Mouse (Mus musculus): ENCODE results near the gene Sertad2. TPM values are rescaled to one million over a fixed set of nuclear protein-coding genes. Genes with fewer than 3 reads are reported as not detected.

Sertad2 gene
- polyA plus RNA-seq, 1 experiment from 2014 or later = 36.0 TPM

DNA sequence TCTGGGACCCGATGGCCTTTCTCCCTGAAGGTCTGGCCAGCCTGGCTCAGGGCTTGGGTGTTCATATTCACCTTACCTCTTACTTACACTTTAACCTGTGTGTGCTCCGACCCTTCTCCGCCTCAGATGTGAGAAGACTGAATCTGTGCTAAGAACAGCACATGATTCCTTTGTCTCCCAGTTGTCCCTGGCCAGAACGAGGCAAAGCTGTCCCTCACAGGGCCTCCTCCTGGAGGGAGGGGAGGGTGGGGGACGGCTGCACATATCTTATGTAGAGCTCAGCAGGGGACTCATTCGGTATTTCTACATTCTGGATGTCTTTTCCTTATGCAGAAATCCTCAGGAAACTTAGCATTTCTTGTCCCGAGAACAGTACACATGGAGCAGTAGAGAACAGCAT lies 62.6 kb downstream of the Sertad2 start:
- no peak overlapping the region for H3K4me3 ChIP-seq (replicated peaks; ENCODE audit: low read depth, low read length)
- no peak overlapping the region for H3K4me2 ChIP-seq (ENCODE audit: low read length)
- no peak for TF ChIP-seq CTCF (IDR thresholded peaks at IDR 0.05; ENCODE audit: low read depth)
- H3K27me3 ChIP-seq (ENCODE audit: insufficient read depth, low read length) = no peaks in the 10 kb centered on the region
- ATAC-seq (replicated peaks; ENCODE audit: low FRiP score, low read depth) = no peak
- DNase-seq (ENCODE audit: low spot score) = no peak
- H3K4me1 ChIP-seq (replicated peaks; ENCODE audit: insufficient read depth, low read length) = no peaks in the 10 kb centered on the region
- no peak overlapping the region for H3K9ac ChIP-seq (ENCODE audit: low read depth, low read length)
- no peak overlapping the region for H3K27ac ChIP-seq
- 68% methylated on average over 7 of the region's 7 CpGs for WGBS
- no peaks in the 10 kb centered on the region for H3K36me3 ChIP-seq (ENCODE audit: insufficient read depth, low read length)
- H3K9me3 ChIP-seq (replicated peaks; ENCODE audit: low read length) = no peaks in the 10 kb centered on the region

DNA sequence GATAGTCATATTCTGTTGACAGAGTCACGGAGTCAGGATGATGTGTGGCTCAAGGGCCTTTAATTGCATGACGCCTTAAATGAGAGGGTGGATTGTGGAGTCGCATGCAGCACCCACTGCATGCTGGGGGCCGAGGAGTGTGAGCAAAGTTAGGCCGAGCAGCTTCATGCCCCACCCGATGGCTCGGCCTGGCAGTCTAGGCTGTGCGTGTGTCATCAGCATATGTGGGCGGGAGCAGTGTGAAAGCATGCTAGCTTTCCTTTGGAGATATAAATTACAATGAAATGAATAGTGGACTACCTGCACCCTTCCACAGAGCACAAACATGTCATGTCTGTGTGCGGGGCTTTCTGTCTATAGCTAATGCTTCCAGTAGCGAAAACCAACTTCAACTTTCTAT lies 65.4 kb downstream of the Sertad2 start:
- ATAC-seq (replicated peaks; ENCODE audit: low FRiP score, low read depth) = no peak
- Histone ChIP-seq H3K27ac (no peak overlapping the region), H3K4me3 (replicated peaks; ENCODE audit: low read depth, low read length) (no peak overlapping the region), H3K9ac (ENCODE audit: low read depth, low read length) (no peak overlapping the region), H3K9me3 (replicated peaks; ENCODE audit: low read length) (no peaks in the 10 kb centered on the region), H3K4me2 (ENCODE audit: low read length) (no peak overlapping the region), H3K4me1 (replicated peaks; ENCODE audit: insufficient read depth, low read length) (no peaks in the 10 kb centered on the region), H3K36me3 (ENCODE audit: insufficient read depth, low read length) (no peaks in the 10 kb centered on the region), H3K27me3 (ENCODE audit: insufficient read depth, low read length) (no peaks in the 10 kb centered on the region)
- DNase-seq (ENCODE audit: low spot score) = no peak
- 76% methylated on average over 11 of the region's 11 CpGs for WGBS
- TF ChIP-seq CTCF (IDR thresholded peaks at IDR 0.05; ENCODE audit: low read depth) = no peak

DNA sequence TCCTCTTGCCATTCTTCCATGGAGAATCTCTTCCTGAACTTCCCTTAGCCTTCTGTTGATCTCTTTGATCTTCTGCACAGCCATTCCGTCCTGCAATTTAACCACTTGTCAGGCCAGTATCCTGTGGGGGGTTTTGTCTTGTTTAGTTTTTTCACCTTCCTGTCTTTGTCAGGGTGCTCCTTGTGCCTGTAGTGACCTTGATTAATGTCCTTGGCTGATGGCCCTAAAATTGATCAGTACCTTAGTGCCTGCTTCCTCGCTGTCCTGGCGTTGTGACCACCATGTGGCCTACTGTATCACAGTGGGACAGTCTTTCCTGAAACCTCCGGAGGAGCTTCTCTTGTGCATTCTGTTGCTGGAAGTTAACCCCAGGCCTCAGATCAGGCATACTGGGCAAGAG lies 70.2 kb downstream of the Sertad2 start:
- no peaks in the 10 kb centered on the region for H3K9me3 ChIP-seq (replicated peaks; ENCODE audit: low read length)
- H3K36me3 ChIP-seq (ENCODE audit: insufficient read depth, low read length) = no peaks in the 10 kb centered on the region
- no peak overlapping the region for H3K4me2 ChIP-seq (ENCODE audit: low read length)
- no peak for DNase-seq (ENCODE audit: low spot score)
- H3K4me1 ChIP-seq (replicated peaks; ENCODE audit: insufficient read depth, low read length) = 0 out of 2 replicates have a peak, but pooled peaks cover 5% of the 10 kb centered on the region
- TF ChIP-seq CTCF (IDR thresholded peaks at IDR 0.05; ENCODE audit: low read depth) = no peak
- WGBS = 58% methylated on average over 4 of the region's 4 CpGs
- H3K9ac ChIP-seq (ENCODE audit: low read depth, low read length) = no peak overlapping the region
- H3K27ac ChIP-seq = no peak overlapping the region
- no peaks in the 10 kb centered on the region for H3K27me3 ChIP-seq (ENCODE audit: insufficient read depth, low read length)
- no peak for ATAC-seq (replicated peaks; ENCODE audit: low FRiP score, low read depth)
- no peak overlapping the region for H3K4me3 ChIP-seq (replicated peaks; ENCODE audit: low read depth, low read length)

DNA sequence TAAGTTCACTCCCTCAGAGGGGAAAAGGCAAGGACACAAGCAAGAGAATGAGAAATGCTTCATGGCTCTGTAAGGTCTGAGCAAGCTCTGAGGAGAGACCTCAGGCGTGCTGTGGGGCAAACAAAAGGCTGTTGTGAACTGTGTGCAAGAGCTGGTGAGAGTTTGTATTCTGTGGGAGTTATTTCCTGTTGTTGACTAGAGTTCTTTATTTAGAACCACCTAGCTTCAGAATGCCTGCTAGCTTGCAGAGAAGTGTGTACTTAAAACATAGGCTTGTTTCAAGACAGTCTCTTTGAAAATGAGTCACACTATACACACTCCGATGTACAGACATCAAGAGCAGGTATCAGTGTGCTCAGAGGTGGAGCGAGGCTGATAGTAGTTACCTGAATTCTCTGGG lies 73.0 kb downstream of the Sertad2 start:
- no peak for ATAC-seq (replicated peaks; ENCODE audit: low FRiP score, low read depth)
- WGBS = 57% methylated on average over 3 of the region's 3 CpGs
- H3K27ac ChIP-seq = peak overlapping the region; percentile 70

DNA sequence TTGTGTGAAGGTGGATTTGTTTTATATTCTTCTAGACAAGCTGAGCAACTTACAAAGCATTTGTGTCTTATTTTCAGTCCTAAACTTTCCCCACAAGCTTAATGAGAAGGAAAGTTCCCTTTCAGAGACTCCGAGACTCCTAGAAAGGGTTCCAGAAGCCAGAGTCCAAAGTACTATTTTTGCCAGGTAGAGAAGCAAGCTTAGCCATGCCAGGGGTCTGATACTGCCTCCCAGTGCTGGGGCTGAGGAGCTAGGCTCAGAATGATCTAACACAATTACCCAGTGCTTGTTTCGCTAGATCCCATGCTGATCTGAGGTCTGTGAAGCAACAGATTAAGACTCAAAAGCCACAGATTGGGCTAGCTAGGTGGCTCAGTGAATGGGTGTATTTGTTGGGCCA lies 84.1 kb downstream of the Sertad2 start:
- Histone ChIP-seq H3K9ac (ENCODE audit: low read depth, low read length) (no peak overlapping the region), H3K27ac (no peak overlapping the region), H3K9me3 (replicated peaks; ENCODE audit: low read length) (no peaks in the 10 kb centered on the region), H3K27me3 (ENCODE audit: insufficient read depth, low read length) (no peaks in the 10 kb centered on the region), H3K4me1 (replicated peaks; ENCODE audit: insufficient read depth, low read length) (no peaks in the 10 kb centered on the region), H3K4me3 (replicated peaks; ENCODE audit: low read depth, low read length) (no peak overlapping the region), H3K4me2 (ENCODE audit: low read length) (no peak overlapping the region), H3K36me3 (ENCODE audit: insufficient read depth, low read length) (no peaks in the 10 kb centered on the region)
- no peak for TF ChIP-seq CTCF (IDR thresholded peaks at IDR 0.05; ENCODE audit: low read depth)
- ATAC-seq (replicated peaks; ENCODE audit: low FRiP score, low read depth) = no peak
- 84% methylated on average over 2 of the region's 2 CpGs for WGBS
- DNase-seq (ENCODE audit: low spot score) = no peak

More for the DNA sequence above, 73.0 kb downstream of the Sertad2 start:
- Histone ChIP-seq H3K27me3 (ENCODE audit: insufficient read depth, low read length) (no peaks in the 10 kb centered on the region), H3K4me2 (ENCODE audit: low read length) (no peak overlapping the region), H3K36me3 (ENCODE audit: insufficient read depth, low read length) (no peaks in the 10 kb centered on the region), H3K9me3 (replicated peaks; ENCODE audit: low read length) (no peaks in the 10 kb centered on the region), H3K4me3 (replicated peaks; ENCODE audit: low read depth, low read length) (no peak overlapping the region), H3K4me1 (replicated peaks; ENCODE audit: insufficient read depth, low read length) (0 out of 2 replicates have a peak, but pooled peaks cover 5% of the 10 kb centered on the region), H3K9ac (ENCODE audit: low read depth, low read length) (no peak overlapping the region)
- peak; percentile 56 for DNase-seq (ENCODE audit: low spot score)
- TF ChIP-seq CTCF (IDR thresholded peaks at IDR 0.05; ENCODE audit: low read depth) = no peak

DNA sequence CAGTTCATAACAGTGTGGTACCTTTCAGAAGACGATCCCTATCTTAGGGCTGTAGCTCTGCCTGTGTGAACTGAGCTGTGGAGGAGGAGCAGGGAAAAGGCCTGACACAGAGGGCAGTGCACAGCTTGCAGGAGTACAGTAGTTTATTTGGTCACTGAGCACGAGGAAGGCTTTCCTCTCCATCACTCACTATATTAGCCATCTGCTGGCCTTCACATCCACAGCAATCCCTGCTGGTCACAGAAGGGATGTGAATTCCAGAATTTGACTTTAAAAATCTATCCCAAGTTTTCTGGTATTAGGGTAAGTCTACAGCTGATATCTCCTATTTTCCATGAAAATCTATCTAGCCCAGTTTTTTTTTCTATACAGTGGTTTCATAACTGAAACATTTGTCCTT lies 85.2 kb downstream of the Sertad2 start:
- H3K9ac ChIP-seq (ENCODE audit: low read depth, low read length) = no peak overlapping the region
- no peaks in the 10 kb centered on the region for H3K36me3 ChIP-seq (ENCODE audit: insufficient read depth, low read length)
- H3K9me3 ChIP-seq (replicated peaks; ENCODE audit: low read length) = no peaks in the 10 kb centered on the region
- no peak overlapping the region for H3K4me2 ChIP-seq (ENCODE audit: low read length)
- no peaks in the 10 kb centered on the region for H3K27me3 ChIP-seq (ENCODE audit: insufficient read depth, low read length)
- no peak overlapping the region for H3K27ac ChIP-seq
- TF ChIP-seq CTCF (IDR thresholded peaks at IDR 0.05; ENCODE audit: low read depth) = peak; percentile 60
- H3K4me1 ChIP-seq (replicated peaks; ENCODE audit: insufficient read depth, low read length) = no peaks in the 10 kb centered on the region
- no peak overlapping the region for H3K4me3 ChIP-seq (replicated peaks; ENCODE audit: low read depth, low read length)
- DNase-seq (ENCODE audit: low spot score) (peak; percentile 79), ATAC-seq (replicated peaks; ENCODE audit: low FRiP score, low read depth) (no peak)
- WGBS = 15% methylated on average over 2 of the region's 2 CpGs

DNA sequence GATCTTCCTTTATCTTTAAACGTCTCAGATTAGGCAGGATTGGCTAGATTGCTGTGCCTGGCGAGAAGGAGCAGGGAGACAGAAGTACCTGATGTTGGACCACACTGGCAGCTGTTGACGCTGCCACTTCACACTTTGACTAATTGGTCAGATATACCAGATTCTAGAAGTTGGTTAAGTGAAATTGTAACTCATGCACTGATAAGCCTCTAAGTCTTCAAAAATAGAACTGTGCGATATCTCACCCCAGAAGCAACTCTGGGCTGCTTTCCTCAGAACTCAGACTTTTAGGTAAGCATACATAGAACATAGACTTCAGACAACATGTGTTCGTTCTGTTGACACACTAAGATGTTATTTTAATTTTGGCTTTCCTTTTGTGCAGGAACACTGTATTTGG lies 86.6 kb downstream of the Sertad2 start:
- Histone ChIP-seq H3K9me3 (replicated peaks; ENCODE audit: low read length) (no peaks in the 10 kb centered on the region), H3K36me3 (ENCODE audit: insufficient read depth, low read length) (no peaks in the 10 kb centered on the region), H3K4me3 (replicated peaks; ENCODE audit: low read depth, low read length) (no peak overlapping the region), H3K4me1 (replicated peaks; ENCODE audit: insufficient read depth, low read length) (peaks cover 7% of the 10 kb centered on the region), H3K27ac (no peak overlapping the region), H3K27me3 (ENCODE audit: insufficient read depth, low read length) (no peaks in the 10 kb centered on the region), H3K9ac (ENCODE audit: low read depth, low read length) (no peak overlapping the region), H3K4me2 (ENCODE audit: low read length) (no peak overlapping the region)
- ATAC-seq (replicated peaks; ENCODE audit: low FRiP score, low read depth) (no peak), DNase-seq (ENCODE audit: low spot score) (no peak)
- no peak for TF ChIP-seq CTCF (IDR thresholded peaks at IDR 0.05; ENCODE audit: low read depth)
- WGBS = 88% methylated on average over 5 of the region's 5 CpGs
